Mouse (Mus musculus) kidney, embryonic 14.5 days (tissue): ENCODE measurements around the gene Slc28a3. TPM values are rescaled to one million over a fixed set of nuclear protein-coding genes. Genes with fewer than 3 reads are reported as not detected.
A peak's percentile ranks its signal among the peaks of the same experiment; 100 is the strongest.

Experiments
- ATAC-seq: fragments of 200-750 bp; cut with Nextera tagmentation; 2 replicates; pipeline ENCODE4 v1.8.0; 2017; ENCODE audit warnings: moderate number of reproducible peaks, mild to moderate bottlenecking, moderate TSS enrichment, moderate library complexity; ENCODE audit not compliant: low FRiP score, low TSS enrichment
- H3K27ac ChIP-seq: fragments of 300-500 bp; sonication (generic); 2 replicates; pipeline ENCODE4 v1.5.1; 2014; ENCODE audit warnings: low read depth, mild to moderate bottlenecking, low read length, moderate library complexity, mixed read lengths
- H3K27me3 ChIP-seq: fragments of 300-500 bp; sonication (generic); 2 replicates; pipeline ENCODE4 v1.6.1; 2014; ENCODE audit warnings: mild to moderate bottlenecking, low read length; ENCODE audit not compliant: control insufficient read depth, insufficient read depth
- H3K36me3 ChIP-seq: fragments of 300-500 bp; sonication (generic); 2 replicates; pipeline ENCODE4 v1.6.1; 2014; ENCODE audit warnings: low read length, mixed read lengths; ENCODE audit not compliant: control insufficient read depth, insufficient read depth
- H3K4me1 ChIP-seq: fragments of 300-500 bp; sonication (generic); 2 replicates; pipeline ENCODE4 v1.6.1; 2014; ENCODE audit warnings: low read length, mixed read lengths; ENCODE audit not compliant: control insufficient read depth, insufficient read depth
- H3K4me2 ChIP-seq: fragments of 300-500 bp; sonication (generic); replicated peaks from 2 replicates; pipeline ENCODE4 v1.6.1; 2014; ENCODE audit warnings: low read depth, mild to moderate bottlenecking, low read length
- H3K4me3 ChIP-seq: fragments of 300-500 bp; sonication (generic); 2 replicates; pipeline ENCODE4 v1.5.1; 2014; ENCODE audit warnings: mild to moderate bottlenecking, low read length
- H3K9ac ChIP-seq: fragments of 300-500 bp; sonication (generic); 2 replicates; pipeline ENCODE4 v1.6.1; 2014; ENCODE audit warnings: low read depth, mild to moderate bottlenecking, low read length, moderate library complexity
- H3K9me3 ChIP-seq: fragments of 300-500 bp; sonication (generic); 2 replicates; pipeline ENCODE4 v1.6.1; 2016; ENCODE audit warnings: low read length; ENCODE audit not compliant: control insufficient read depth
- WGBS: fragments of 180-500 bp; shearing (Covaris S2); extraction: QIAGEN DNeasy Blood & Tissue Kit; methylation state at CpG from one replicate; pipeline ENCODE4 v1.1.7; 2014; 5-methylcytosine and 5-hydroxymethylcytosine counted together
- polyA plus RNA-seq: library from polyadenylated mRNA; unstranded; fragments of >200 nt; fragmentation: Nextera tagmentation; extraction: Ambion mirVana; gene quantifications from 2 replicates; pipeline ENCODE4 v1.2.1, GENCODE M21; 2014

Gene Slc28a3
- polyA plus RNA-seq, 1 experiment from 2014 or later = 0.08 TPM

DNA sequence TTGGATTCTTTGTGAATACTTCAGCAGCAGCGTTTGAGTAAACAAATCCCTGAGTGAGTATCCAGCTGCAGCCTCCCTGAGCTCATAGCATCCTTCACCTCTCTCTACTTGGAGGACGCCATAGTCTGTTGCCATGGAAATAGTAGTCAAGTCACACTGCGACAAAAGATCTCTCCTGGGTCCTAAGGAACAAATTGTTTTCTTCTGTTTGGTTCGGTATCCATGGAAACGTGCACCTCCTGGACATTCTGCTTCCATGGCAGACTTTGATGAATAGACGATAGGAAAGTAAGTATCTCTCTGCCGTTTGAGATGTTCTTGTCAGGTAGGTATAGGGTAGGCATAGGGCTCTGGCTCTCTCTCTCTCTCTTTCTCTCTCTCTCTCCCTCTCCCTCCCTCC lies 63.1 kb downstream of the Slc28a3 start:
- Histone ChIP-seq H3K4me1 (peaks cover 3% of the 10 kb centered on the region; the same call in 1 of the 2 replicates), H3K9ac (no peak overlapping the region), H3K27ac (no peak overlapping the region), H3K9me3 (no peaks in the 10 kb centered on the region), H3K36me3 (no peaks in the 10 kb centered on the region), H3K27me3 (no peaks in the 10 kb centered on the region), H3K4me3 (no peak overlapping the region), H3K4me2 (no peak overlapping the region)
- 47% methylated on average over 7 of the region's 7 CpGs for WGBS
- ATAC-seq = no peak

DNA sequence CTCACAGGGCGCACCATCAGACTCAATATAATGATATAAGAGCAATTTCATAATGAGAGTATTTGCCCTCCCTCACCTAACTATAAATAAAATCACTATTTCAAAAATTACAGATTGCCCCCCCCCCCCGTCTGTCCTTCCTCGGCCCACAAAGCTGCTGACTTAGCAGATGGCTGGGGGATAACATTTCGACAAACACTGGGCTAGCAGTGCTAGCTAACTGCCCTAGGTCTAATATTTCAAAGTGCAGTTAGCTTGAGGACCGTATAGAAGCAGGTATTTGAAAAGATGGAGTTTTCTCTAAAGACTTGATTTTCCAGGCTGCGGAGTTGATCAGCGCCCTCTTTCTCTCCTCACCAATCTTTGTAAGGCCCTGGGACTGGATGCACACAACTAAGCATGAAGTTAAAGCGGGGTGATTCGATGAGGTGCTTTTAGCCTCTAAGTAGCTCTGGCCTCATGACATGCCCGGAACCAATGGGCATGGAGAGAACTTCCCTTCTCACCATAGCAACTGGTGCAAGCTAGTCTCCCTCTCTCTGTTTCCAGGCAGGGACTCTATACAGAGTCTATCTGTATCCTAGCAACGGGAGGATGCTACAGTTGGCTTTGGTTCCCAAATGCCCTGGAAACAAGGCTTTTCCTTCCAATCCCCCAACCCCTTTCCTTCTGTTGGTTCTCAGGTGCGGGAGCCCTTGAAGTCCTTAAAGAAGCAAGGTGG lies 66.8 kb downstream of the Slc28a3 start:
- Histone ChIP-seq H3K27ac (no peak overlapping the region), H3K36me3 (no peaks in the 10 kb centered on the region), H3K4me1 (peaks cover 3% of the 10 kb centered on the region; the same call in 1 of the 2 replicates), H3K9ac (no peak overlapping the region), H3K4me3 (no peak overlapping the region), H3K9me3 (no peaks in the 10 kb centered on the region), H3K4me2 (no peak overlapping the region), H3K27me3 (no peaks in the 10 kb centered on the region)
- 50% methylated on average over 12 of the region's 12 CpGs for WGBS
- ATAC-seq = 0 out of 2 replicates have a peak, but pooled peaks have one; percentile 30

DNA sequence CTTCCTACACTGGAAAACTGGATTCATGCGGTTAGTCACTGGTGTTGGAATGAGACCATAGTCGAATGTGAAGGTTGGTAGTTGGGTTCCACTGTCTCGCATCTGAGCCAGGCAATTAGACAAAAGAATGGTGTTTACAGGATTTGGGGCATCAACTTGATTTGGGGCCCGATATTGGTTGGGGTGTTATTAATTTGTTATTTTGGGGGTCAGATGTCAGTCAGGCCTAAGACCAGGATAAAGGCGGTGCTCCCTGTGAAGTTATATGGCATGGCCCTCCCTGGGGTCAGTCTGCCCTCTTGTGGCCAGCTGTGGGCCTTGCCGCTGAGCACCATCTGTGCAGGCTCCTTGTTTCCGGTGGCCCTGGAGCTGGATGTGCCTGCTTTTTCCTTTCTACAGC lies 67.6 kb downstream of the Slc28a3 start:
- H3K4me1 ChIP-seq = peaks cover 3% of the 10 kb centered on the region; the same call in 1 of the 2 replicates
- no peak overlapping the region for H3K4me3 ChIP-seq
- H3K4me2 ChIP-seq = no peak overlapping the region
- H3K27ac ChIP-seq = no peak overlapping the region
- ATAC-seq = peak; percentile 82
- H3K36me3 ChIP-seq = no peaks in the 10 kb centered on the region
- H3K27me3 ChIP-seq = no peaks in the 10 kb centered on the region
- H3K9ac ChIP-seq = no peak overlapping the region
- 39% methylated on average over 7 of the region's 7 CpGs for WGBS
- no peaks in the 10 kb centered on the region for H3K9me3 ChIP-seq

DNA sequence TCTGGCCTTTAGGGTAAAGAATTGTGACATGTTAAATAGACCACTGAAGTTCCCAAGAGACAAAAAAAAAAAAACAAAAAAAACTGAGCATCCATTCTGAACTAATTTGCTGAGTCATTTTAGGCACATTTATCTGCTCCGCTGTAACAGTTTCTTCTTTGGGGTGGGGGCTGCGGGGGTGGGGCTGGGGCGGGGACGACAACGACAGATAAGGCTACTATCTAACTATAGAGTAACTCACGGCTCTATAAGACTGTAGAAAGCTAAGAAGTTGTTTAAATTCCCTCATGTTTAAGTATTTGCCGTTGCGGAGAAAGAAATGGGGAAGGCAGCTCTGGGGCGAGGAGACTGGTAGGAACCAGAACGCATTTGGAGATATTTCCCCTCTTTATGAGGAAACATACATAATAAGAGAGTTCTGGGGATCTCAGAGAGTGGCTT lies 68.1 kb downstream of the Slc28a3 start:
- Histone ChIP-seq H3K9me3 (no peaks in the 10 kb centered on the region), H3K27me3 (no peaks in the 10 kb centered on the region), H3K27ac (no peak overlapping the region), H3K9ac (no peak overlapping the region), H3K4me1 (peaks cover 3% of the 10 kb centered on the region; the same call in 1 of the 2 replicates), H3K4me3 (no peak overlapping the region), H3K4me2 (no peak overlapping the region), H3K36me3 (no peaks in the 10 kb centered on the region)
- 89% methylated on average over 10 of the region's 10 CpGs for WGBS
- ATAC-seq = no peak

DNA sequence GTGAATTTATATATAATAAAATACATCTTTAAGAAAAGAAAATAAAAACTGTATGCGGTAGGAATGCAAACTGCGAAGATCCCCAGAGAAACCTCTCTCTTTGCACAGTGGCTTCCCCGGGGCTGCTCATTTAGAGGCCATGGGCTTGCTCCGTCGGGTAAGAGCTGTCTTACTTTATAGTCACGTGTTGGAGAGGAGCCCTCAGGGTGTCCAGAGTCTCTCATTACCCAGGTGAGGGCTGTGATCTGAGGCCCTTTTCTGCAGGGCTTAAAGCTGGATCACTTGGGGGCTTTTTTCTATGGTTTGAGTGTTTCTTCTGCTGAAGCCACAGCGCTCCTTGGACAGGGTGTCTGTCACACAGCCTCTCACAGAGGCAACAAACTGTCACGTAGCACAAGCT lies 68.5 kb downstream of the Slc28a3 start:
- no peak overlapping the region for H3K27ac ChIP-seq
- H3K27me3 ChIP-seq = no peaks in the 10 kb centered on the region
- H3K4me1 ChIP-seq = peaks cover 3% of the 10 kb centered on the region; the same call in 1 of the 2 replicates
- H3K9ac ChIP-seq = no peak overlapping the region
- no peak for ATAC-seq
- H3K36me3 ChIP-seq = no peaks in the 10 kb centered on the region
- no peak overlapping the region for H3K4me2 ChIP-seq
- H3K9me3 ChIP-seq = no peaks in the 10 kb centered on the region
- no peak overlapping the region for H3K4me3 ChIP-seq
- 74% methylated on average over 8 of the region's 8 CpGs for WGBS

DNA sequence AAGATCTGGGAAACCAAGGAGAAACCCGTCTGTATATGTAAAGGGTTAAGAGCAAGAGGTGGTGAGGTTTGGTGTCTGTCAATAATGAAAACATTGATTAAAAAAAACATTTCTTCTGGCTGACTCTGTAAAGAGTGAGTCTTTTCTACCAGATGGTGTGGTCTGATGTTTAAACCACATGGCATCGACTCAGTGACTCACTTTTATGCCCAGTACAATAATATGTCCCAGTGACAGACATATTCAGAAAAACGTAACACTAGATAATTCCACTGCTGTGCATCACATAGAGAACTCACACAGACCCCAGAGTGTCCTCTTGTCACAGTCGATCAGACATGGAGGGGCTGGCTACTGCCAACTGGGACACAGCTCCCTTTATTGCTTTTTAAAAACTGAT lies 69.1 kb downstream of the Slc28a3 start:
- H3K9ac ChIP-seq = no peak overlapping the region
- no peak overlapping the region for H3K4me2 ChIP-seq
- H3K27ac ChIP-seq = no peak overlapping the region
- H3K27me3 ChIP-seq = no peaks in the 10 kb centered on the region
- no peak overlapping the region for H3K4me3 ChIP-seq
- H3K4me1 ChIP-seq = peaks cover 3% of the 10 kb centered on the region; the same call in 1 of the 2 replicates
- no peaks in the 10 kb centered on the region for H3K9me3 ChIP-seq
- ATAC-seq = no peak
- H3K36me3 ChIP-seq = no peaks in the 10 kb centered on the region
- WGBS = 77% methylated on average over 4 of the region's 4 CpGs

DNA sequence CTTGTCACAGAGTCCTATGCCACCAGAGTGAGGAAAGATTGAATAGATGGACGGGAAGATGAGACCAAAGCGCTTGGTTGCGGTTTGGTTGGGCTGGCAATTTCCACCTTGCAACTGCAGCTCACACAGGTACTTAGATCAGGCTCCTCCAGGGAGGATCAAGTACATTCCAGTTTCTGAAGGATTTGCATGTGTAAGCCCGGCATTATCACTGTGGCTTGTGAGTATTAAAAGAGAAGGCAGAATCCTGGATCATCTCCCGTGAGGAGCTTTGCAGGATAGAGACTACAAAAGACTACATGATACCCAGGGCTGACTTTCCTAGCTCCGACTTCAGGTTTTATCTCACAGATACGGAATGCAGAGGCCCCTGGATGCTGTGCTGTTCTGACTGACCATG lies 71.7 kb downstream of the Slc28a3 start:
- 77% methylated on average over 7 of the region's 7 CpGs for WGBS
- Histone ChIP-seq H3K27me3 (no peaks in the 10 kb centered on the region), H3K4me2 (no peak overlapping the region), H3K4me1 (peaks cover 3% of the 10 kb centered on the region; the same call in 1 of the 2 replicates), H3K4me3 (no peak overlapping the region), H3K9ac (no peak overlapping the region), H3K27ac (no peak overlapping the region), H3K9me3 (no peaks in the 10 kb centered on the region), H3K36me3 (no peaks in the 10 kb centered on the region)
- ATAC-seq = no peak

DNA sequence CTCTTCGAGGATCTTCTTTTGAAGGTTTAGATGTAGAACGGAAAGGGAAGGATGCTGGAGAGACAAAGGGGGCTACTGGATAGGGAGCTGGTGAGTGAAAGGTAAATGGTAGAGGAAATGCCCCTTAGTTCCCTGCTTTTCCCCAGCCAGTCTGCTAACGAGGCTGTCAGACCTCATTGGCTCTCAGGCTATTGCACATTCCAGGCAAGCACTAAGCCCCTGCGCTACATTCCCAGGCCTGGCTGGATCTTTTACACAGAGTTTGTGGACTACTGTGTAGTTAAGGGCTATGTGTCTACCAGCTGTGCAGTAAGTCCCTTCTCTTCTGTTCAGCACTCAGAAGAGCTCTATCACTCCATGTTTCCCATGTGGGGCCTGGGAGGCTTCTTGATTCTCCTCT lies 72.3 kb downstream of the Slc28a3 start:
- Histone ChIP-seq H3K4me2 (no peak overlapping the region), H3K4me3 (no peak overlapping the region), H3K27me3 (no peaks in the 10 kb centered on the region), H3K4me1 (peaks cover 1% of the 10 kb centered on the region; the same call in 1 of the 2 replicates), H3K36me3 (no peaks in the 10 kb centered on the region), H3K9me3 (no peaks in the 10 kb centered on the region), H3K27ac (no peak overlapping the region), H3K9ac (no peak overlapping the region)
- ATAC-seq = no peak
- WGBS = 49% methylated on average over 4 of the region's 4 CpGs

DNA sequence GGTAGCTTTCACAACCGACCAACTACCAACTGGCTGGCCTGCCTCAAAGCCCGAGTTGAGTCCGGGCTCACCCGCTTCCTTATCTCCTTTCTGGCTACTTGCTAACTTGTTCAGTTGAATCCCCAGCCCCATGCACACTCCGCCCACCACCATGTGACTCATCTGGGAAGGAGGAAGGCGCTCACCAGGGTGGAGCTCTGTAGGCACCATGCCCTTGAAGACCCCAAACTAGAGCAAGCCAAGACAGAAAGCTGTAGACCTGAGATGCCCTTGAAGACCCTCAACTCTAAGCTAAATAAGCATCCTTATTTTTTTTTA lies 72.8 kb downstream of the Slc28a3 start:
- no peak overlapping the region for H3K4me2 ChIP-seq
- no peak overlapping the region for H3K27ac ChIP-seq
- H3K4me3 ChIP-seq = no peak overlapping the region
- H3K4me1 ChIP-seq = no peaks in the 10 kb centered on the region
- no peak overlapping the region for H3K9ac ChIP-seq
- 75% methylated on average over 6 of the region's 6 CpGs for WGBS
- no peaks in the 10 kb centered on the region for H3K9me3 ChIP-seq
- H3K36me3 ChIP-seq = no peaks in the 10 kb centered on the region
- no peak for ATAC-seq
- no peaks in the 10 kb centered on the region for H3K27me3 ChIP-seq
